Mouse (Mus musculus) liver, postnatal 0 days (tissue): ENCODE data around the gene Gpr157.

Experiments
- CTCF ChIP-seq: sonication (generic); IDR thresholded peaks from 2 replicates; pipeline ENCODE4 v1.5.1; 2016; ENCODE audit warnings: antibody characterized with exemption, low read depth
- EP300 ChIP-seq: IDR thresholded peaks from 2 replicates; pipeline ENCODE4 v1.6.1; 2016; ENCODE audit warnings: antibody characterized with exemption, low read depth, mild to moderate bottlenecking

DNA sequence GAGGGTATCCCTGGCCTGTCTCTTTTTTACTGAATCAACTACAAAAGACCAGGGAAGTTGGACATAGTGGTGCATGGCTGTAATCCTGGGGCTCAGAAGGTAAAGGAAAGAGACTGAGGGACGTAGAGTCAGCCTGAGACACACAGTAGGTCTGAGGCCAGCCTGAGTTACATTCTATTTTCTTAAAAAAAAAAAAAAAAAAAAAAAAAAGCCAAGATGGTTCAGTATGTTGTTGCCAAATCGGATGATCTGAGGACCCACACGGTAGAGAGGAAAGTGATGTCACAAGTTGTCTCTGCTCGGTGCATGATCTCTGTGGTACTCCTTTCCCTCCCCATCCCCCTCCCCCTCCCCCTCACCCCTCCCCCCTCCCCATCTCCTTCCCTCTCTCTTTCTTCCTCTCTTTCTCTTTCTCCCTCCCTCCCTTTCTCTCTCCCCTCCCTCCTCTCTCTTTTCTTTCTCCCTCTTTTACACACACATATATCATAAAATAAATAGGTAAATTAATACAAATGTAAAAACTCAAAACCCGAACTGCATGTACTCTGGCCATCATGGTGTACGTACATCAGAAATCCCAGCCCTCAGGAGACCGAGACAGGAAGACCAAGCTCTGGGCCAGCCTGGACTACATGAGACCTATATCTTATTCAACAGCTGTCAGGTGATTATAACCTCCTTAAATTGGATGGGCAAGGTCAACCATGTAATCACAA, 50.4 kb downstream of the Gpr157 start:
- TF ChIP-seq CTCF (no peak), EP300 (no peak)
